ENCODE assay signal across 24 mouse cellular contexts in the genomic region with DNA sequence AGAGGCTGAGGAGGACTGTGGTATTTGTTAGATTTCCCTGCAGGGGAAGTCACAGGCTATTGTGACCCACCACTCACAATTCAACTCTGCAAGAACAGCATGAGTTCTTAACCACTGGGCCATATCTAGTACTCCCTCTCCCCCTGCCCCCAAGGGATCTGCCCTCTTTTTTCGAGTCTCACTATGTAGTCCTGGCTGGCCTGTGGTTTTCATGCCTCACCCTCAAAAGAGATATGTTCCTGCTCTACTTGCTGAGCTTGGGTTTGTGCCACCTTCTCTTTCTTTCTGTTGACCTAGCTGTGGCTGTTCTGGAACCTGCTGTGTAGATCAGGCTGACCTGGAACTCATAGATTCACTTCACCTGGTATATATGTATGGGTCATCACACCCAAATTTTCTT. TPM values are rescaled to one million over a fixed set of nuclear protein-coding genes. Genes with fewer than 3 reads are reported as not detected.
DNase-seq lines count a peak whose midpoint lies in the region; ATAC-seq and TF ChIP-seq lines count a peak whose summit lies in the region.
"Had no signal": no experiment of that assay in that cellular context is flagged by ENCODE, and none has a peak within 500 bp of the region (broad histone marks: within the 10 kb centered on the region; RNA-seq: fewer than 3 reads in every experiment).

No protein-coding gene starts in this region.

- H3K36me3 ChIP-seq in megakaryocyte, embryonic 14.5 days (replicated peaks; ENCODE audit: low read length), result peaks cover 54% of the 10 kb centered on the region
- peaks cover 46 to 53% of the 10 kb centered on the region in 2 experiments for H3K36me3 ChIP-seq in MEL (ENCODE audit: control insufficient read depth in 1 of 2, insufficient read depth in 2 of 2, low read length in 2 of 2)

- H3K4me1 ChIP-seq in megakaryocyte, embryonic 14.5 days, result peaks cover 79% of the 10 kb centered on the region
- peaks cover 14 to 38% of the 10 kb centered on the region in 2 experiments for H3K4me1 ChIP-seq in MEL (ENCODE audit: control insufficient read depth in 1 of 2, insufficient read depth in 2 of 2, low read length in 2 of 2)

- no peak for TF ChIP-seq EP300 in MEL (IDR thresholded peaks at IDR 0.05; ENCODE audit: low read depth in 1 of 2, low read length in 2 of 2)

- no peak; a peak in 1 of 4 replicates for TF ChIP-seq POLR2A in MEL (IDR thresholded peaks at IDR 0.05; ENCODE audit: control insufficient read depth in 1 of 2, insufficient read depth in 1 of 2, low read depth in 1 of 2, low read length in 2 of 2, poor library complexity in 1 of 2)

- no peak for ATAC-seq in megakaryocyte, adult 5-6 weeks (ENCODE audit: poor library complexity, severe bottlenecking)
- no peak for ATAC-seq in erythroid progenitor cell, adult 5-6 weeks (replicated peaks; ENCODE audit: low FRiP score, poor library complexity, severe bottlenecking)
- ATAC-seq: CD4-positive, CD25-positive, alpha-beta regulatory T cell, adult 4 months; forebrain, embryonic 13.5 days; forebrain, embryonic 15.5 days; forebrain, postnatal 0 days had no signal

- no peak for TF ChIP-seq CTCF in MEL (IDR thresholded peaks at IDR 0.05 in 2 of 3, conservative IDR thresholded peaks at IDR 0.05 in 1 of 3; ENCODE audit: control insufficient read depth in 1 of 3, insufficient read depth in 1 of 3, low read depth in 2 of 3, low read length in 3 of 3, poor library complexity in 1 of 3, severe bottlenecking in 1 of 3)

- no peak overlapping the region for H3K27ac ChIP-seq in MEL (ENCODE audit: control insufficient read depth, low read depth, low read length)
- H3K27ac ChIP-seq: embryonic facial prominence, embryonic 13.5 days; embryonic facial prominence, embryonic 15.5 days; forebrain, embryonic 13.5 days; forebrain, embryonic 15.5 days had no signal

- H3K79me2 ChIP-seq in MEL (ENCODE audit: control insufficient read depth, insufficient read depth, low read length, poor library complexity), result peaks cover 90% of the 10 kb centered on the region

- H3K9ac ChIP-seq in MEL (ENCODE audit: control insufficient read depth, low read depth, low read length, poor library complexity, severe bottlenecking), result no peak overlapping the region
- H3K9ac ChIP-seq: embryonic facial prominence, embryonic 13.5 days; embryonic facial prominence, embryonic 15.5 days; forebrain, embryonic 13.5 days; forebrain, embryonic 15.5 days; forebrain, postnatal 0 days had no signal

- peak overlapping the region; percentile 56 for H3K4me3 ChIP-seq in megakaryocyte, embryonic 14.5 days (replicated peaks)
- no peak overlapping the region for H3K4me3 ChIP-seq in MEL (ENCODE audit: control insufficient read depth in 1 of 2, insufficient read depth in 1 of 2, low read depth in 2 of 2, low read length in 2 of 2)
- H3K4me3 ChIP-seq: embryonic facial prominence, embryonic 13.5 days; embryonic facial prominence, embryonic 15.5 days; erythroblast, embryonic 14.5 days; forebrain, embryonic 13.5 days; forebrain, embryonic 15.5 days had no signal

- peak; percentile 58 for DNase-seq in MEL (ENCODE audit: low read depth, low spot score)
- DNase-seq in thymus, postnatal 14 days, result no peak
- DNase-seq: adrenal gland, adult 2 months; adrenal gland, postnatal 10 days; adrenal gland, postnatal 25 days; B cell, adult 2 months; cerebellum, adult 11 months; cerebellum, adult 18-20 months; cerebellum, adult 8-10 months; cerebellum, adult 9-11 months; cerebellum, postnatal 14 days; cerebellum, postnatal 36 days; embryo, embryonic 11 days; forebrain, postnatal 0 days had no signal

- H3K27me3 ChIP-seq in megakaryocyte, embryonic 14.5 days (replicated peaks), result no peaks in the 10 kb centered on the region
- no peaks in the 10 kb centered on the region for H3K27me3 ChIP-seq in MEL (ENCODE audit: control insufficient read depth in 1 of 2, insufficient read depth in 2 of 2, low read length in 2 of 2)
- H3K27me3 ChIP-seq: embryonic facial prominence, embryonic 13.5 days; embryonic facial prominence, embryonic 15.5 days; forebrain, embryonic 13.5 days; forebrain, embryonic 15.5 days had no signal

- TF ChIP-seq RAD21 in MEL (IDR thresholded peaks at IDR 0.05; ENCODE audit: low read depth, low read length), result no peak

- H3K9me3 ChIP-seq in megakaryocyte, embryonic 14.5 days, result no peaks in the 10 kb centered on the region
- H3K9me3 ChIP-seq in MEL (replicated peaks; ENCODE audit: insufficient read depth, low read length), result no peaks in the 10 kb centered on the region
- H3K9me3 ChIP-seq: embryonic facial prominence, embryonic 13.5 days; embryonic facial prominence, embryonic 15.5 days; forebrain, embryonic 13.5 days; forebrain, embryonic 15.5 days; G1E had no signal

TF ChIP-seq in MEL, 35 proteins besides CTCF, POLR2A, EP300 and RAD21:
- no peak for TF ChIP-seq TBP (IDR thresholded peaks at IDR 0.05; ENCODE audit: low read depth, low read length)
- TF ChIP-seq CHD1 (IDR thresholded peaks at IDR 0.05; ENCODE audit: low read depth, low read length), result no peak
- TF ChIP-seq POLR2AphosphoS5 (IDR thresholded peaks at IDR 0.05; ENCODE audit: borderline replicate concordance, low read depth, low read length), result no peak
- TF ChIP-seq UBTF (IDR thresholded peaks at IDR 0.05; ENCODE audit: borderline replicate concordance, insufficient read depth, low read depth, low read length), result 0 out of 2 replicates have a peak, but pooled peaks have one; percentile 73
TF ChIP-seq in MEL: peak in this region for 1.

RNA-seq across cellular contexts. Expression of a gene that starts 4.8 kb away (rescaled TPM):
- 55.5 and 62.9 TPM in 2 replicates for polyA plus RNA-seq in megakaryocyte, embryonic 14.5 days (2012; ENCODE audit: insufficient read depth, low replicate concordance)
- total RNA-seq in megakaryocyte, adult 5-6 weeks (2015), result 21.7 and 22.9 TPM in 2 replicates
- 42.0 and 42.5 TPM in 2 replicates for total RNA-seq in megakaryocyte, adult 5-6 weeks (2017)
- total RNA-seq in MEL (2012; rRNA removed), result 210 and 235 TPM in 2 replicates
- 100 to 1,000 TPM in 1 of 2 experiments, 10 to 100 TPM in 1; 67.4 to 519 TPM for polyA plus RNA-seq in MEL (2012; ENCODE audit: insufficient read depth in 1 of 2, insufficient read length in 2 of 2, low read depth in 1 of 2, low replicate concordance in 2 of 2, missing spikeins in 1 of 2)
- total RNA-seq in erythroid progenitor cell, adult 5-6 weeks (2015; ENCODE audit: low replicate concordance), result 31.4 and 34.8 TPM in 2 replicates
- 29.6 and 32.8 TPM in 2 replicates for total RNA-seq in erythroid progenitor cell, adult 5-6 weeks (2017; ENCODE audit: low replicate concordance)

RNA-seq across cellular contexts. Expression of a gene that starts 39.1 kb away (rescaled TPM):
- polyA plus RNA-seq in megakaryocyte, embryonic 14.5 days (2012; ENCODE audit: insufficient read depth, low replicate concordance), result 20.1 and 20.7 TPM in 2 replicates
- total RNA-seq in megakaryocyte, adult 5-6 weeks (2015), result 5.4 and 11.8 TPM in 2 replicates
- total RNA-seq in megakaryocyte, adult 5-6 weeks (2017), result 6.7 and 9.8 TPM in 2 replicates
- 173 and 199 TPM in 2 replicates for total RNA-seq in MEL (2012; rRNA removed)
- 100 to 1,000 TPM in 1 of 2 experiments, not detected in 1; 244 TPM for polyA plus RNA-seq in MEL (2012; ENCODE audit: insufficient read depth in 1 of 2, insufficient read length in 2 of 2, low read depth in 1 of 2, low replicate concordance in 2 of 2, missing spikeins in 1 of 2)
- total RNA-seq in erythroid progenitor cell, adult 5-6 weeks (2015; ENCODE audit: low replicate concordance), result 4.7 TPM in 1 of 2 replicates, not detected in the other
- total RNA-seq in erythroid progenitor cell, adult 5-6 weeks (2017; ENCODE audit: low replicate concordance), result 0.98 and 4.0 TPM in 2 replicates

RNA-seq across cellular contexts. Expression of a gene that starts 52.0 kb away (rescaled TPM):
- 46.8 and 61.6 TPM in 2 replicates for polyA plus RNA-seq in megakaryocyte, embryonic 14.5 days (2012; ENCODE audit: insufficient read depth, low replicate concordance)
- 112 and 124 TPM in 2 replicates for total RNA-seq in megakaryocyte, adult 5-6 weeks (2015)
- total RNA-seq in megakaryocyte, adult 5-6 weeks (2017), result 101 and 116 TPM in 2 replicates
- 27.3 and 30.7 TPM in 2 replicates for total RNA-seq in MEL (2012; rRNA removed)
- 100 to 1,000 TPM in 1 of 2 experiments, not detected in 1; 121 TPM for polyA plus RNA-seq in MEL (2012; ENCODE audit: insufficient read depth in 1 of 2, insufficient read length in 2 of 2, low read depth in 1 of 2, low replicate concordance in 2 of 2, missing spikeins in 1 of 2)
- 15.9 and 35.7 TPM in 2 replicates for total RNA-seq in erythroid progenitor cell, adult 5-6 weeks (2015; ENCODE audit: low replicate concordance)
- 14.4 and 22.3 TPM in 2 replicates for total RNA-seq in erythroid progenitor cell, adult 5-6 weeks (2017; ENCODE audit: low replicate concordance)

RNA-seq across cellular contexts. Expression of a gene that starts 52.2 kb away (rescaled TPM):
- polyA plus RNA-seq in megakaryocyte, embryonic 14.5 days (2012; ENCODE audit: insufficient read depth, low replicate concordance), result 714 and 929 TPM in 2 replicates
- total RNA-seq in megakaryocyte, adult 5-6 weeks (2015), result 94.9 and 101 TPM in 2 replicates
- 131 and 144 TPM in 2 replicates for total RNA-seq in megakaryocyte, adult 5-6 weeks (2017)
- total RNA-seq in MEL (2012; rRNA removed), result 110 and 117 TPM in 2 replicates
- 100 to 1,000 TPM; 237 to 832 TPM for polyA plus RNA-seq in MEL (2012; ENCODE audit: insufficient read depth in 1 of 2, insufficient read length in 2 of 2, low read depth in 1 of 2, low replicate concordance in 2 of 2, missing spikeins in 1 of 2)
- 129 and 138 TPM in 2 replicates for total RNA-seq in erythroid progenitor cell, adult 5-6 weeks (2015; ENCODE audit: low replicate concordance)
- total RNA-seq in erythroid progenitor cell, adult 5-6 weeks (2017; ENCODE audit: low replicate concordance), result 181 and 184 TPM in 2 replicates

Comparison
In these comparisons a context has a peak if more than half of its experiments do, and no peak if none do; other contexts are left out.
1. RNA of a gene that starts 39.1 kb away (total RNA-seq): 173 to 199 TPM in MEL; 5.4 to 11.8 TPM in megakaryocyte, adult 5-6 weeks and 0.98 to 4.7 TPM in erythroid progenitor cell, adult 5-6 weeks; every median in the first group is over 10 times any median in the second.